Mouse (Mus musculus) erythroblast, embryonic 14.5 days (primary cell): Measurements from ENCODE around the gene Gm10778.

Experiments
- GATA1 ChIP-seq: IDR thresholded peaks from 2 replicates; pipeline ENCODE4 v1.6.1; 2012; ENCODE audit warnings: low read length, inconsistent platforms, mixed read lengths
- TAL1 ChIP-seq: IDR thresholded peaks from 3 replicates; pipeline ENCODE4 v1.6.1; 2012; ENCODE audit warnings: low read length, inconsistent platforms, mixed read lengths

DNA sequence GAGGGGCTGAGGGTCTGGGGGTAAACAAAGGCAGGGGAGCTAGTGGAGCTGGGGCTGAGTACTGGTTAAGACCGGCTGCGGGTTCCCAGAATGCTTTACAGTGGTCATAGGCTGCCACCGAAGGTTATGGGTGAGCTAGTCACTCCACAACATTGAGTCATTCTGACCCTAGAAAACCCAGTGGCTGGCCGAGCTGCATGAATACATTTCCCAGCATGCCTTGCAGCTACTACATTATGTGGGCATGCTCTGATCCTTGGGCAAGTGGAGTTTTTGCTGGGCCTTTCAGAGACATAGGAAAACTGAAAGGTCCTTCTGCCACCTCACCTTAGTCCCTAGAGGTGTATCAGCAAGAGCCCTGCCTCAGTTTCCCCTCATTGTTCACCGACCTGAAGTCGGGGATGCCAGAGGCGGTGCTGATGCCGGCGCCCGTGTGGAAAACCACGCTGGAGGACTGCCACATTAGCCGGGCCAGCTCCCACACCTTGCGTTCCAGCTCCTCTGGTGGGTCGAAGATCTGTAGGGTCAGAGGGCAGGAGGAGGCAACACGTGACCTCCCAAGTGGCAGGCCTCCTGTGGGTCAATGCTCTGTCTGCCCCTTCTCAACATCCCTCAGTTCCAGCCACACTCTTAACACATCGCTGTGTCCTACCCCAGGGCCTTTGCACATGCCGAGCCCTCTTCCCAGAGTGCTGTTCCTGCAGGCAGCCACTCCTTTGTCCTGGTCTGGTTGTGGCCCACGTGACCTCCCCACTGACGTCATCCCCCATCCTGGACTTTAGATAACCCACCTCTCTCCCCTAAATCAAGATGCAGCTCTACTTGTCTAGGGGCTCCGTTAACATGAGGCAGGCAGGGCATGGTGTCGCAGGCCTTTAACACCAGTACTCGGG, 22.5 kb upstream of the Gm10778 start:
- no peak for TF ChIP-seq GATA1
- TF ChIP-seq TAL1, result no peak
